Mouse (Mus musculus) ovary, adult 18-20 months (tissue): ENCODE results near the gene Prap1.
"Not testable (repeated sequence)": the region's sequence is repeated elsewhere in the genome, so short reads cannot be mapped to it uniquely, and the experiment has no call there.

Experiments used
- DNase-seq: peaks from one replicate; pipeline ENCODE4 v3.0.0; 2022; ENCODE audit warnings: low spot score, mixed read lengths

Prap1 gene

GRCm38 (mm10) chr7:140082242-140082678 lies 10.9 kb upstream of the Prap1 start, which contains the start of gene Caly:
Gene Caly, minus strand, starts transcription at chr7:140082548.
- no peak for DNase-seq

- no peak for DNase-seq
These were observed 2.6 kb upstream of the Prap1 start for GRCm38 (mm10) chr7:140090601-140091000.

GRCm38 (mm10) chr7:140094954-140095353 lies 1.8 kb downstream of the Prap1 start:
- DNase-seq = no peak

GRCm38 (mm10) chr7:140095556-140095955 lies 2.4 kb downstream of the Prap1 start:
- DNase-seq = peak; percentile 15

GRCm38 (mm10) chr7:140096055-140096454 lies 2.9 kb downstream of the Prap1 start:
- no peak for DNase-seq

GRCm38 (mm10) chr7:140098466-140098865 lies 5.3 kb downstream of the Prap1 start:
- DNase-seq = no peak

GRCm38 (mm10) chr7:140101498-140101897 lies 8.3 kb downstream of the Prap1 start:
- no peak for DNase-seq

GRCm38 (mm10) chr7:140101993-140102860 lies 9.0 kb downstream of the Prap1 start, which contains the start of gene Fuom:
Gene Fuom, minus strand, starts transcription at chr7:140102441.
- DNase-seq = peak; percentile 91

GRCm38 (mm10) chr7:140104009-140104408 lies 10.8 kb downstream of the Prap1 start:
- DNase-seq = peak; percentile 31

GRCm38 (mm10) chr7:140111943-140112342 lies 18.7 kb downstream of the Prap1 start:
- no peak for DNase-seq

- DNase-seq = peak; percentile 64
These were observed 22.6 kb downstream of the Prap1 start, which contains the start of gene Paox for GRCm38 (mm10) chr7:140115583-140116328. Gene Paox, plus strand, starts transcription at chr7:140115799.

- peak; percentile 92 for DNase-seq
These were observed 23.3 kb downstream of the Prap1 start, which contains the start of gene Echs1 for GRCm38 (mm10) chr7:140116329-140117054. Gene Echs1, minus strand, starts transcription at chr7:140116476.

GRCm38 (mm10) chr7:140120484-140120883 lies 27.3 kb downstream of the Prap1 start:
- no peak for DNase-seq

- DNase-seq = no peak
These were observed 28.2 kb downstream of the Prap1 start for GRCm38 (mm10) chr7:140121338-140121910.

- no peak for DNase-seq
These were observed 29.6 kb downstream of the Prap1 start for GRCm38 (mm10) chr7:140122765-140123164.

GRCm38 (mm10) chr7:140124382-140124781 lies 31.2 kb downstream of the Prap1 start:
- no peak for DNase-seq

GRCm38 (mm10) chr7:140125278-140126021 lies 32.3 kb downstream of the Prap1 start:
- DNase-seq = peak; percentile 94

- no peak for DNase-seq
These were observed 32.8 kb downstream of the Prap1 start for GRCm38 (mm10) chr7:140126022-140126350.

GRCm38 (mm10) chr7:140126934-140127333 lies 33.7 kb downstream of the Prap1 start:
- no peak for DNase-seq

GRCm38 (mm10) chr7:140127911-140128310 lies 34.7 kb downstream of the Prap1 start:
- no peak for DNase-seq

GRCm38 (mm10) chr7:140132184-140132583 lies 39.0 kb downstream of the Prap1 start:
- DNase-seq = not testable (repeated sequence)
